Mouse (Mus musculus) skeletal muscle tissue, adult 2 months (tissue): ENCODE measurements around the gene Izumo1r.

Source experiments
- DNase-seq: peaks from one replicate; pipeline ENCODE4 v3.0.0-alpha.2; 2012; ENCODE audit warnings: low read depth, low spot score

Gene Izumo1r

GRCm38 (mm10) chr9:14903581-14904378 is at the start of gene Izumo1r:
TSS of gene Izumo1r (minus strand) at chr9:14903949.
- DNase-seq, result no peak

GRCm38 (mm10) chr9:14951072-14951471 is 47.3 kb upstream of the Izumo1r start:
- no peak for DNase-seq

- no peak for DNase-seq
These were observed 45.1 kb upstream of the Izumo1r start for GRCm38 (mm10) chr9:14948843-14949242.

GRCm38 (mm10) chr9:14946677-14947076 is 42.9 kb upstream of the Izumo1r start:
- no peak for DNase-seq

GRCm38 (mm10) chr9:14945919-14946318 is 42.2 kb upstream of the Izumo1r start:
- no peak for DNase-seq

- DNase-seq, result no peak
These were observed 38.5 kb upstream of the Izumo1r start for GRCm38 (mm10) chr9:14942143-14942720.

- no peak for DNase-seq
These were observed 35.9 kb upstream of the Izumo1r start for GRCm38 (mm10) chr9:14939610-14940009.

- DNase-seq, result no peak
These were observed 33.6 kb upstream of the Izumo1r start for GRCm38 (mm10) chr9:14937308-14937707.

- DNase-seq, result no peak
These were observed 31.1 kb upstream of the Izumo1r start for GRCm38 (mm10) chr9:14934851-14935250.

- DNase-seq, result no peak
These were observed 28.2 kb upstream of the Izumo1r start for GRCm38 (mm10) chr9:14931943-14932342.

- DNase-seq, result no peak
These were observed 27.5 kb upstream of the Izumo1r start for GRCm38 (mm10) chr9:14931211-14931610.

GRCm38 (mm10) chr9:14926593-14926992 is 22.8 kb upstream of the Izumo1r start:
- peak; percentile 4 for DNase-seq

GRCm38 (mm10) chr9:14923625-14924024 is 19.9 kb upstream of the Izumo1r start:
- no peak for DNase-seq

GRCm38 (mm10) chr9:14921971-14922560 is 18.3 kb upstream of the Izumo1r start:
- DNase-seq, result no peak

GRCm38 (mm10) chr9:14921254-14921653 is 17.5 kb upstream of the Izumo1r start:
- no peak for DNase-seq

- DNase-seq, result no peak
These were observed 16.9 kb upstream of the Izumo1r start for GRCm38 (mm10) chr9:14920608-14921007.

GRCm38 (mm10) chr9:14918825-14919668 is 15.3 kb upstream of the Izumo1r start:
- no peak for DNase-seq

- DNase-seq, result no peak
These were observed 13.9 kb upstream of the Izumo1r start for GRCm38 (mm10) chr9:14917661-14918060.

- no peak for DNase-seq
These were observed 8.3 kb upstream of the Izumo1r start for GRCm38 (mm10) chr9:14912037-14912436.

- DNase-seq, result no peak
These were observed 6.2 kb upstream of the Izumo1r start for GRCm38 (mm10) chr9:14909981-14910380.

- peak; percentile 4 for DNase-seq
These were observed 4.2 kb upstream of the Izumo1r start for GRCm38 (mm10) chr9:14907816-14908415.
